Mouse (Mus musculus): Measurements from ENCODE around the gene Fry.

Fry gene

GRCm38 (mm10) chr5:150340944-150341343 lies 222.5 kb downstream of the Fry start:
- no peak for DNase-seq

- DNase-seq = no peak
Observed at GRCm38 (mm10) chr5:150342139-150342538, 223.7 kb downstream of the Fry start.

GRCm38 (mm10) chr5:150345946-150346345 lies 227.5 kb downstream of the Fry start:
- no peak for DNase-seq

GRCm38 (mm10) chr5:150346378-150346777 lies 227.9 kb downstream of the Fry start:
- DNase-seq = no peak

GRCm38 (mm10) chr5:150347845-150348244 lies 229.4 kb downstream of the Fry start:
- DNase-seq = no peak

GRCm38 (mm10) chr5:150348302-150348701 lies 229.9 kb downstream of the Fry start:
- no peak for DNase-seq

- DNase-seq = no peak
Observed at GRCm38 (mm10) chr5:150351191-150351590, 232.7 kb downstream of the Fry start.

- DNase-seq = no peak
Observed at GRCm38 (mm10) chr5:150358671-150359070, 240.2 kb downstream of the Fry start.

- DNase-seq = no peak
Observed at GRCm38 (mm10) chr5:150362241-150362640, 243.8 kb downstream of the Fry start.

GRCm38 (mm10) chr5:150364621-150365020 lies 246.2 kb downstream of the Fry start:
- DNase-seq = no peak

GRCm38 (mm10) chr5:150367027-150367426 lies 248.6 kb downstream of the Fry start:
- no peak for DNase-seq

GRCm38 (mm10) chr5:150370291-150370690 lies 251.8 kb downstream of the Fry start:
- DNase-seq = no peak

- DNase-seq = no peak
Observed at GRCm38 (mm10) chr5:150370895-150371294, 252.4 kb downstream of the Fry start.

- DNase-seq = no peak
Observed at GRCm38 (mm10) chr5:150372956-150373355, 254.5 kb downstream of the Fry start.

- no peak for DNase-seq
Observed at GRCm38 (mm10) chr5:150374778-150375559, 256.5 kb downstream of the Fry start.

- DNase-seq = no peak
Observed at GRCm38 (mm10) chr5:150378586-150378985, 260.1 kb downstream of the Fry start.

- no peak for DNase-seq
Observed at GRCm38 (mm10) chr5:150380767-150381166, 262.3 kb downstream of the Fry start.

GRCm38 (mm10) chr5:150382411-150382810 lies 264.0 kb downstream of the Fry start:
- no peak for DNase-seq

GRCm38 (mm10) chr5:150384272-150385215 lies 266.1 kb downstream of the Fry start:
- no peak for DNase-seq

GRCm38 (mm10) chr5:150385224-150385623 lies 266.8 kb downstream of the Fry start:
- no peak for DNase-seq

GRCm38 (mm10) chr5:150388623-150389022 lies 270.2 kb downstream of the Fry start:
- DNase-seq = no peak

- no peak for DNase-seq
Observed at GRCm38 (mm10) chr5:150389589-150390377, 271.3 kb downstream of the Fry start.

- DNase-seq = no peak
Observed at GRCm38 (mm10) chr5:150390422-150390821, 272.0 kb downstream of the Fry start.
